Mouse (Mus musculus) liver, embryonic 14.5 days (tissue): Measurements from ENCODE around the gene Polr2h.

Experiments
- CTCF ChIP-seq: IDR thresholded peaks from 2 replicates; pipeline ENCODE4 v1.5.1; 2016; ENCODE audit warnings: antibody characterized with exemption, low read depth, control low read depth
- EP300 ChIP-seq: IDR thresholded peaks from 2 replicates; pipeline ENCODE4 v1.6.1; 2016; ENCODE audit warnings: antibody characterized with exemption, low read depth

GRCm38 (mm10) chr16:20671886-20672285, 45.6 kb upstream of the Polr2h start:
- TF ChIP-seq CTCF: no peak
- no peak for TF ChIP-seq EP300
